9 mouse cellular contexts compared by ENCODE assay signal in the genomic region with DNA sequence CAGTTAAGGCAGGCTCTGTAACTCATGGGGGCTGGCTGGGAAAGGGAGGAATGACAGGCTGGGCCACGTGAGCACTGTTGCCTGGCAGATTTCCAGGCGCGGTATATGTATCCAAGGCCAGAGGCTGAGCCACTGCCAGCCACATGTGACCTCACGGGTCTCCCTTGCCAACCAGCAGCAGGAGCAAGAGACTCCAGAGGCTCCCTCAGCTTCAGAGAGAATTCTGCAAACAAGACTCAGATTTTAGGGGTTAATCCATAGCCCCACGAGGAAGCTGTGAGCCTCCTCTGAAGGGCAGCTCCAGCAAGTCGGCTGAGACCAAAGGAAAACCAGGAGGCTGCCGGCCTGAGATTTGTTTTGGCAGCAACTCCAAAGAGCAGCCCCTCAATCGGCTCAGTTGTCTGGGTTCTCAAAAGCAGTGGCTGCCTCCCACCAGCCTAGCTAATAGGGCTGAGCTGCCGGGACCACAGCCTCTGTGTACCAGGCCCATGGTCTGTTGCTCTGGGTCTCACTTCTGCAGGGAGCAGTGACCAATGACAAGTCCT.
DNase-seq lines count a peak whose midpoint lies in the region; ATAC-seq lines count a peak whose summit lies in the region.
"Had no signal": no experiment of that assay in that cellular context is flagged by ENCODE, and none has a peak within 500 bp of the region (broad histone marks: within the 10 kb centered on the region; RNA-seq: fewer than 3 reads in every experiment).

No protein-coding gene starts in this region.

- 64% methylated on average over 9 of the region's 9 CpGs for WGBS in heart, embryonic 10.5 days
- WGBS in heart, embryonic 14.5 days: 35% methylated on average over 9 of the region's 9 CpGs

- H3K4me3 ChIP-seq in heart, embryonic 10.5 days: no peak overlapping the region
- H3K4me3 ChIP-seq in heart, embryonic 14.5 days (ENCODE audit: control insufficient read depth in 1 of 2, insufficient read depth in 1 of 2, low read depth in 1 of 2, low read length in 2 of 2): no peak overlapping the region
- H3K4me3 ChIP-seq: liver, embryonic 15.5 days had no signal

- H3K4me2 ChIP-seq in heart, embryonic 14.5 days (ENCODE audit: low read length): no peak overlapping the region
- H3K4me2 ChIP-seq: liver, embryonic 15.5 days had no signal

- DNase-seq in heart, adult 18-20 months: peak; percentile 68 to 73
- DNase-seq in heart, embryonic 10.5 days (ENCODE audit: low spot score): no peak
- peak; percentile 76 for DNase-seq in adrenal gland, adult 8-10 months
- DNase-seq in kidney, postnatal 4 days: peak; percentile 55 to 71
- peak; percentile 27 for DNase-seq in skeletal muscle tissue, adult 2 months (ENCODE audit: low read depth, low spot score)
- DNase-seq in cerebellum, adult 11 months: no peak
- DNase-seq in layer of hippocampus, postnatal 25 days (ENCODE audit: extremely low spot score in 1 of 2, low spot score in 1 of 2): no peak

- H3K36me3 ChIP-seq in heart, embryonic 10.5 days: no peaks in the 10 kb centered on the region
- H3K36me3 ChIP-seq in heart, embryonic 14.5 days (ENCODE audit: control insufficient read depth, insufficient read depth, low read length): no peaks in the 10 kb centered on the region
- H3K36me3 ChIP-seq: liver, embryonic 15.5 days had no signal

- no peaks in the 10 kb centered on the region for H3K9me3 ChIP-seq in heart, embryonic 10.5 days
- no peaks in the 10 kb centered on the region for H3K9me3 ChIP-seq in heart, embryonic 14.5 days (ENCODE audit: control insufficient read depth, low read length)
- H3K9me3 ChIP-seq: liver, embryonic 15.5 days had no signal

- peak; percentile 83 for ATAC-seq in heart, embryonic 14.5 days (ENCODE audit: insufficient number of reproducible peaks, insufficient read depth, low FRiP score, low read depth)

- no peak overlapping the region for H3K9ac ChIP-seq in heart, embryonic 14.5 days (ENCODE audit: low read length)
- H3K9ac ChIP-seq: liver, embryonic 15.5 days had no signal

- H3K27ac ChIP-seq in heart, embryonic 10.5 days: no peak overlapping the region
- peak overlapping the region; percentile 10 to 48; a peak in 2 of 4 replicates for H3K27ac ChIP-seq in heart, embryonic 14.5 days (replicated peaks in 1 of 2; ENCODE audit: control insufficient read depth in 1 of 2, insufficient read depth in 1 of 2, low read depth in 2 of 2, low read length in 2 of 2)
- H3K27ac ChIP-seq: liver, embryonic 15.5 days had no signal

- peaks cover 3% of the 10 kb centered on the region for H3K27me3 ChIP-seq in heart, embryonic 10.5 days (ENCODE audit: insufficient read depth, poor library complexity, severe bottlenecking)
- H3K27me3 ChIP-seq in heart, embryonic 14.5 days (ENCODE audit: control insufficient read depth, insufficient read depth, low read length): no peaks in the 10 kb centered on the region; the same call in 1 of the 2 replicates
- H3K27me3 ChIP-seq: liver, embryonic 15.5 days had no signal

- H3K4me1 ChIP-seq in heart, embryonic 10.5 days: no peaks in the 10 kb centered on the region
- H3K4me1 ChIP-seq in heart, embryonic 14.5 days (ENCODE audit: control insufficient read depth in 2 of 2, insufficient read depth in 2 of 2, low read length in 2 of 2): peaks cover 5 to 6% of the 10 kb centered on the region in 2 experiments
- H3K4me1 ChIP-seq: liver, embryonic 15.5 days had no signal

Comparison
In these comparisons a context has a peak if more than half of its experiments do, and no peak if none do; other contexts are left out.
1. DNase-seq: peak in heart, adult 18-20 months (2 of 2), adrenal gland, adult 8-10 months (single experiment), kidney, postnatal 4 days (2 of 2) and skeletal muscle tissue, adult 2 months (single experiment); none in heart, embryonic 10.5 days (single experiment), cerebellum, adult 11 months (single experiment) and layer of hippocampus, postnatal 25 days (0 of 2).